Mouse (Mus musculus): ENCODE data around the gene Sars2. TPM values are rescaled to one million over a fixed set of nuclear protein-coding genes. Genes with fewer than 3 reads are reported as not detected.
A peak's percentile ranks its signal among the peaks of the same experiment; 100 is the strongest.
"Not testable (repeated sequence)": the region's sequence is repeated elsewhere in the genome, so short reads cannot be mapped to it uniquely, and the experiment has no call there.

The Sars2 gene
- total RNA-seq (2021) = 10 to 100 TPM; 15.6 to 16.4 TPM

DNA sequence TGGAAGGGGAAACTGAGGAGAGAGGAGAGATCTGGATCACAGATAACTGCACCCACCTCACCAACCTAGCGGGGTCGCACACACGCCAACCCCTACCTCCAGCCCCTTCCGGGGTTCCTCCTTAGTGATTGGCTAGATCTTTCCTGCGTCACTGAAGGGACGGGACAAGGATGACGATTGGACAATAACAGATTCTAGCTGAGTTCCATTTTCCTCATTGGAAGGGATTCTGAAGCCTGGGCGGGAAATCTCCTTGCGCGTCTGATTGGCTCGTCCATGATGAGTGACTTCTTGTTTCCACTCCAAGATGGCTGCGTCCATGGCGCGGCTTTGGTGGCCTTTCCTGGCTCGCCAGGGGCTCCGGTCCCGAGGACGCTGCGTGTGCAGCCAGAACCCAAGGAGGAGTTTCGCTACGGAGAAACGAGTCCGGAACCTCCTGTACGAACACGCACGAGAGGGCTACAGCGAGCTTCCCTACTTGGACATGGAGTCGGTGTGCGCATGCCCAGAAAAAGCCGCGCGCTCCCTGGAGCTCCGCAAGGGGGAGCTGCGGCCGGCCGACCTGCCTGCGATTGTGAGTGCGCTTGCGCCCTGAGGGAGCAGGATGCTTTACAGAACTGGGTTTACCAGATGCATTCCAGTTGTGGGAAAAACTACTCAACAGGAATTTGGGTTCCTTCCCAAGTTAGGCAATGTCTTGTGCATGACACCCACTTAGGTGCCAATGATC is at the start of gene Sars2, which contains the start of gene Mrps12:
Gene Sars2, plus strand, starts transcription at position 284 of the 730 bp plus-strand sequence.
Gene Mrps12, minus strand, starts transcription at position 112 of the 730 bp plus-strand sequence.
- intact Hi-C loops (cut with DNase I) = no loop called here
- DNase-seq = peak; percentile 97

- intact Hi-C loops (cut with DNase I) = no loop called here
Observed at GRCm38 (mm10) chr7:28692545-28693320, 49.1 kb upstream of the Sars2 start, which contains the start of gene Fbxo27. Gene Fbxo27, plus strand, starts transcription at chr7:28692849.

GRCm38 (mm10) chr7:28693321-28693966 is 48.3 kb upstream of the Sars2 start:
- intact Hi-C loops (cut with DNase I) = no loop called here
- peak; percentile 53 for DNase-seq

More at GRCm38 (mm10) chr7:28692545-28693320, 49.1 kb upstream of the Sars2 start, which contains the start of gene Fbxo27:
- DNase-seq = no peak

GRCm38 (mm10) chr7:28694423-28694822 is 47.4 kb upstream of the Sars2 start:
- intact Hi-C loops (cut with DNase I) = no loop called here
- DNase-seq = no peak

- DNase-seq = no peak
- intact Hi-C loops (cut with DNase I) = no loop called here
Observed at GRCm38 (mm10) chr7:28694966-28695511, 46.8 kb upstream of the Sars2 start.

GRCm38 (mm10) chr7:28697277-28697676 is 44.5 kb upstream of the Sars2 start:
- no peak for DNase-seq
- intact Hi-C loops (cut with DNase I) = no loop called here

GRCm38 (mm10) chr7:28700269-28700668 is 41.5 kb upstream of the Sars2 start:
- DNase-seq = no peak
- intact Hi-C loops (cut with DNase I) = no loop called here

DNA sequence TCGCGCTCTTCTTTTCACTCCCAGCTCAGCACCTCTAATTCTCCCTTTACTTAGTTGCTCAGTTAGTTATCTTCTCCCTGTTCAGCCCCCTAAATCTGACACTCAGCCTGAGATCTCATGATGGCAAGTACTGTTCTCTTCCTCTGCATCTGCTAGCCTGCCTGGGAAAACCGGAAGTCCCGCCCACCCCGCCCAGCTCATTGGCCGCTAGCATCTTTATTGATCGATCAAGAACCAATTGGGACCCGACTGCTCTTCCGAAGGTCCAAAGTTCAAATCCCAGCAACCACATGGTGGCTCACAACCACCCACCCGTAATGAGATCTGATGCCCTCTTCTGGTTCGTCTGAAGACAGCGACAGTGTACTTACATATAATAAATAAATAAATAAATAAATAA is 40.5 kb upstream of the Sars2 start:
- intact Hi-C loops (cut with DNase I) = not testable (repeated sequence)

GRCm38 (mm10) chr7:28702601-28703143 is 39.1 kb upstream of the Sars2 start:
- intact Hi-C loops (cut with DNase I) = no loop called here
- DNase-seq = no peak

More for the DNA sequence above, 40.5 kb upstream of the Sars2 start:
- DNase-seq = not testable (repeated sequence)

DNA sequence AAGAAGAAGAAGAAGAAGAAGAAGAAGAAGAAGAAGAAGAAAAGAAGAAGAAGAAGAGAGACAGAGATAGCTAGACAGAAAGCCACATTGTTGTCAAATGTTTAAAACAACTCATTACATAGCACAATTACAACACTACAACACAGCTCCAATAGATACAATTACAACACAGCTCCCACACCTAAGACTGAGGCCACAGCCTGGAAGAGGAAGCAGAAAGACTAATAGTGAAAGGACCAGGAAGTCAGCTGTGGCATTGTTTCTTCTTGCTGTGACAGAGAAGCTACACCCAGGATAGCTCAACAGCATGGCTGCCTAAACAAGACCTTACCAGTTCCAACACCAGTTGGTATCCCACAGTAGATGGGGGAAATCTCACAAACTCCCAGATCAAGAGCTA is 32.3 kb upstream of the Sars2 start:
- no peak for DNase-seq
- intact Hi-C loops (cut with DNase I) = no loop called here

DNA sequence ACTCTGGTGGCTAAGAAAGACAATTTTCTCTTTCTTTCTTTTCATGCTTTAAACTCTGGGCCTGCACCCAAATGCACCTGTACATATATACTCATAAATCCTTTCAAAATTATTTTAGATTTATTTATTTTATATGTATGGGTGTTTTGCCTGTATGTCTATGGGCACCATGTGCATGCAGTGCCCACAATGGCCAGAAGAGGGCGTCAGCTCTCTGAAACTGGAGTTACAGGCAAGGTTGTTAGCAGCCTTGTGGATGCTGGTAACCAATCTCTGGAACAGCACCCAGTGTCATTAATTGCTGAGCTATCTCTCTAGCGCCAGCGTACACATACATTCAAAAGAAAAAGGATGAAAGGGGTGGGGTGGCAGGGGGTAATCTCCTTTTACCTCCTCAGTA is 30.8 kb upstream of the Sars2 start:
- intact Hi-C loops (cut with DNase I) = no loop called here
- DNase-seq = no peak

DNA sequence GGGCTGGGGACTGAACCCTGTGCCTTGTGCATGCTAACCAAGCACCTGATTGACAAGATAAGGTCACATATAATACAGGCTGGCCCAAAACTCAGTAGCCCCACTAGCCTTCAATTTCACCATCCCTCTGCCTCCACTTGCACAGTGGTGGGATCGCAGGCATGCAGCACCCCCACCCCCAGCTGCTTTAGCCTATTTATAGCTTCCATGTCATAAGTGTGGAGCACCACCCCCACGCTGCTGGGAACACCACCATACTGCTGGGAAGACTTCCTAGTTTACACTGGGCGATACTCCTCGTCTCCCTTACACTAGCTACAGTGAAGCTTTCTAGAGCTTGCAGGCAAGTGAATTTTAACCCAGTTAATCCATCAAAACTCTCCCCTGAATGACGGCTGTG is 27.1 kb upstream of the Sars2 start:
- intact Hi-C loops (cut with DNase I) = no loop called here
- no peak for DNase-seq

- intact Hi-C loops (cut with DNase I) = no loop called here
Observed at GRCm38 (mm10) chr7:28715598-28715997, 26.2 kb upstream of the Sars2 start.

GRCm38 (mm10) chr7:28716590-28717281 is 25.1 kb upstream of the Sars2 start, which contains the start of gene Fbxo17:
Gene Fbxo17, plus strand, starts transcription at chr7:28716804.
- peak; percentile 54 to 66 for DNase-seq
- intact Hi-C loops (cut with DNase I) = no loop called here

More at GRCm38 (mm10) chr7:28715598-28715997, 26.2 kb upstream of the Sars2 start:
- DNase-seq = no peak

GRCm38 (mm10) chr7:28717726-28718125 is 24.1 kb upstream of the Sars2 start:
- intact Hi-C loops (cut with DNase I) = no loop called here
- DNase-seq = no peak

- DNase-seq = no peak
Observed at GRCm38 (mm10) chr7:28719159-28719558, 22.6 kb upstream of the Sars2 start.

GRCm38 (mm10) chr7:28719650-28720049 is 22.1 kb upstream of the Sars2 start:
- DNase-seq = no peak
- intact Hi-C loops (cut with DNase I) = no loop called here

More at GRCm38 (mm10) chr7:28719159-28719558, 22.6 kb upstream of the Sars2 start:
- intact Hi-C loops (cut with DNase I) = no loop called here

DNA sequence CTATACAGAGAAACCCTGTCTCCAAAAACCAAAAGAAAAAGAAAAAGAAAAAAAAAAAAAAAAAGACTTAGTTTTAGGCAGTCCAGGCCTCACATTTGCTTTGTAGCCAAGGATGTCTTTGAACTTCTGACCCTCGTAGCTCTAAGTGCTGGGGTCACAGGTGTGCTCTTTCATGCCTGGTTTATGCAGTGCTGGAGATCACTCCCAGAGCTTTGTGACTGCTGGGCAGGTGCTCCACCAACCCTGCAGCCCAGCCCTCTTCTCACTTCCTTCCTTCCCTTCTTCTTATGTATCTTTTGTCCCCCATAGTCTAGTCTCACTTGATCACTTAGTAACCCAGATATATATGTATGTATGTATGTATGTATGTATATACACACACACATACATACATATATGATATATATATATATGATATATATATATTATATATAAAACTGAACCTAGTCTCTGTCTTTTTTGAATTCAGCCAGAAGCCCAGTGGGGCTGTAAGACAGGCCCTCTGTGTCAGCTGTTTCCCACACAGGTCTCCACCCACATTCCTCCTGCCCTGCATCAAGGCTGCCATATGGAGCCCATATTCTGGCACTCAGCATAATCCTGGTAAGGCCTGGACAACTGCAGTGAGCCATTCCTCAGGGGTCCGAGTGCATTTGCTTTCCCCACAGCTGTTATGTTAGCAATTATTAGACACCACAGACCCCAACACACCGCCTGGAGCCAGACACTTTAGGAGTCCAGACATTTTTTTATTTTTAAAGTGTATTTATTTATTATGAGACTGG is 20.8 kb upstream of the Sars2 start:
- no peak for DNase-seq
- intact Hi-C loops (cut with DNase I) = no loop called here

DNA sequence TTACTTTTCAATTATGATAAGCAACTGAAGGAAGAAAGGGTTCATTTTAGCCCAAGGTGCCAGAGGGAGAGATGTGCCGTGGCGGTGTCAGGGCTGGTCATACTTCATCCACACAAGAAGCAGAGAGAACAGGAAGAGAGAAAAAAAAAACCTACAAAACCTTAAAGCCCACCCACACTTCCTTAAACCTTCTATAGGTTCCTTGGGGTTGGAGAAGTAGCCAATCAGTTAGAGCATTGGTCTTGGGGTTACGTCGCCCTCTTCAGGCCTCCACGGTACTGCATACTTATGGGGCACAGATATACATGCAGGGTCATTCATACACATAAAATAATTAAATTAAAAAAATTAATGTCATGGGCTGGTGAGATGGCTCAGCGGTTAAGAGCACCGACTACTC is 19.7 kb upstream of the Sars2 start:
- no peak for DNase-seq
- intact Hi-C loops (cut with DNase I) = no loop called here

All from heart, postnatal 10 days (tissue).